Mouse (Mus musculus): ENCODE measurements around the gene Tm7sf2.
A peak's percentile ranks its signal among the peaks of the same experiment; 100 is the strongest.

Gene Tm7sf2

DNA sequence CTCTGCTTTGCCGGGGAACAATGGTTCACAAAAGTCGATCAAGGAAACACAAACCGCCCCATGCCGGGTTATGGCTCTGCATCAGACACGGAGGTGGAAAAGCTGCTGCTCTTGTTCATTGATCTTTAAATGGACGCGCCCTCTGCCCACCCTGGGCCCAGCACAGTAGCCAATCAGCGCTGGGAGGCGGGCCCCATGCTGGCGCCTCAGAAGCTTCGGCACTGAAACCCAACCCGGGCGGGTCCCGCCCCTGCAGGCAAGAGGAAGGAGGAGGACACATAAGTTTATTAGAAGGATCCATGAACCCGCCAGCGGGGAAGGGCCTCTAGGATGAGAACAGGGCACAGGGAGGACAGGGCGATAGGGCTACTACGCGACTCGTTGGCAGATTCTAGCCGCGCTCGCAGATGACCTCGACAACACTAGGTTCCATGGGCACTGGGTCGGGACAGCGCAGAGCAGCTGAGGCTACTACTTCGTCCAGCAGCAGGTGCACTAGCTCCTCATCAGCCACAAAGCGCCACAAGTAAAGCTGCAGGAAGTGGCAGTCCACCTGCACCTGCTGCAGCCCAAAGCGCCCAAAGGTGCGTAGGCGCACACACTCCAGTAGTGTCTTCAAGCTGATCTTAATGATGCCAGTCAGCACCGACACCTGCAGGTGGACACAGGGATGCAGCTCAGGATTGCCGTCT, at the start of gene Tm7sf2:
Gene Tm7sf2, minus strand, starts transcription at position 650 of the 692 bp plus-strand sequence.
- peak; percentile 91 to 93 for DNase-seq (ENCODE audit: low spot score in 2 of 2)

DNA sequence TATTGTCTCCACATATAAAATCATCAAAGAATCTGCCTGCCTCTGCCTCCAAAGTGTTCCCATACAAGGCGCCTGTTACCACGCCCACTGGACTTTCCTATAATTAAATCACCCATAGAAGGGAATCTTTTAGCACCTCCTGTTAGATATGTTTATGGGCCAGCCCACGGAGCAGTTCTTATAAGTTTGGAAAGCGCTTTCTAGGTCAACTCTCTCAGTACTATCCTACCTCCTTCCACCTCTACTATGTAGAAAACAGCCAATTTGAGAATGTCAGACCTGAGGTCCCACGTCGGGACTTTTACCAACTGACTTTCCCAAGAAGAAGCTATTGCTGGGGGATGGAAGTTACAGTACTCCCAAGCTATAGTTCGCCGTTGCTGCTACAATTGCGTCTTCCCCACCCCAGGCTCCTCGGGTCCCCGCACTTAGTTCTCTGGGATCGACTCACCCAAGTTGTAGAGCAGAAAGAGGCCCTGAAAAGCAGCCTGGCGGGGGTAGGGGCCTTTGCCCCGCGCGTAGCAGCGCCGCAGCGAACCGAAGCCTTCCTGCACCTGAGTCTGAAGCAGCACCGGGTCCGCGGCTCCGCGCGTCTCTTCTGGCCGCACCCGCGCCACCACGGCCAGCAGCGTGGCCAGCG, 49.3 kb upstream of the Tm7sf2 start:
- DNase-seq (ENCODE audit: low spot score in 2 of 2): no peak

DNA sequence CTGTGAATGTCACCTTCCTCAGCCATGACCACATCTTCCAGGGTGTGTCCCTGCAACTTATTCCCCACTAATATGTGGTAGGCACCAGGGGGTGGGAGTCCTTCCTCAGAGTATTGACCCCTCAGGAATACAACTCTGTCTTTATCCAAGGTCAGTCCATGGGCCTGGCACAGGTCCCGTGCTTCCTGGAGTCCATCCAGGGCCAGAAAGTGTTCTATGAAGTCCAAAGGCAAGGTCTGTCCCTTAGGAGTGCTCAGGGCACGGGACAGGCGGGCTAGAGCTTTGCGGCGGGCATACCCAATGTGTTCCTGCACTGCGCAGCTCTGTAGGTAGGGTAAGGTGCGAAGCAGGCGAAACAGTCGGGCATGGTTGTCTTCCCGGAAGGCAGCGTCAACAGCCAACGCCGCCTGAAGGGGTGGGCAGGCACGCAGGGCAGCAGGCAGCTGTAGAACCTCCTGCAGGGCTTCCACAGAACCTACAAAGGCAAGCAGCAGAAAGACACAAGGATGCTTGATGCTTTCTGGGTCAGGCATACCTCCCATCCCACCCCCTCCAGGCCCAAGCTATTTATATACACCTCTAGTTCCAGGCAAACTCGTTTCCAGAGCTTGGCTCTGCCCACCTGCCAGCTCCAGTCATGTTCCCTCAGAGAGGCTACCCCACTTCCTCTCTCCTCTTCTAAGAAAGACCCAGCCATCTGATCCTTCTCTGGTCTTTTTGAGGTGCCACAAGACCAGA, 48.1 kb upstream of the Tm7sf2 start:
- DNase-seq (ENCODE audit: low spot score in 2 of 2): no peak

DNA sequence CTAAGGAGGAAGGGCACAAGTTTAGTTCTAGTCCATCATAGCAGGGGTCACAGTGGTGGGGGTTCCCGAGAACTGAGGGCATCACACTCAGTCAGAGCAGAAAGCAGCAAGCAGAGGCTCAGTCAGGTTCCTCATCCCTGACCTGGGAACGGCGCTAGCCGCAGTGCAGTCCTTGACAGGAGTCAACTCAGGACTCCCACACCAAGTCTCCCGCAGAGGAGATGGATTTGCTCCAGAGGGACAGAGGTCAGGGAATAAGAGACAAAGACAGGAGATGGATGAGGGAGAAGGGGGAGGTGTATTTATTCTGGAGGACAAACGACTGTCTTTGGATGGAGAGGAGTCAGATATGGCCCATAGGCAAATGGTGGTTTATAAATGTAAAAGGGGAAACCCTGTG, 44.9 kb upstream of the Tm7sf2 start:
- no peak for DNase-seq (ENCODE audit: low spot score in 2 of 2)

DNA sequence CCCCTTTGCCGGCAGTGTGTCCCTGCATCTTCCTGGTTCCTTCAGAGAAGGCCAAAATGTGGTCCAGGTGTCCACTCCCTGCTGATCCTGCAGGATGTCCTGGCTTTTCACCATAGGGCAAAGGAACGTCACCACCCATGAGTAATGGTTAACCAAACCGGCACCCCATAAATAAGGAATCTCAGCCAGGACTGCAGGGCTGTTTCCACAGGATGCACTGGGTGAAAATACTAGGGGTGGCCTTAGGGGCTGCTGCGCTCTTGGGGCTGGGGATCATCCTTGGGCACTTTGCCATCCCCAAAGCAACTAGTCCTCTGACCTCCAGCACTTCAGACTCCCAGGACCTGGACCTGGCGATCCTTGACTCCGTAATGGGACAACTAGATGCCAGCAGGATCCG, 37.4 kb upstream of the Tm7sf2 start, which contains the start of gene Naaladl1:
Gene Naaladl1, plus strand, starts transcription at position 197 of the 400 bp plus-strand sequence.
- DNase-seq (ENCODE audit: low spot score in 2 of 2): no peak

DNA sequence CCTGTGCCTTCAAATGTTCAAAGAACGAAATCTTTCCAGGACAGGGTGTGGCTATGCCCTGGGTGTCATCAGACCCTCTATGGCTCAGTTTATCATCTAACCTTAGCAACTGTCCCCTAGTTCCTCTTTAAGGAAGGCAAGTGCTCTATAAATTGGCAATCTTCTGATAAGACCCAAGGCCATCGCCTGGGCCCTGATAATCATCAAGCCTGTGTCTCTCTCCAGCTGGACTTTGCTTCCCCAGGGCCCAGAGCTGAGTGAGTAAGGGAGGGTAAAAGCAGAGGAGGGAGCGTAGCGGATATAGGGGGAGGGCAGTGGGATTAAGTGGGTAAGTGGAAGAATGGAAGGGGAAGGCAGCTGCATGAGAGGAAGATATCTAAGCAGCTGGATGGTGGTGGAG, 36.3 kb upstream of the Tm7sf2 start:
- no peak for DNase-seq (ENCODE audit: low spot score in 2 of 2)

DNA sequence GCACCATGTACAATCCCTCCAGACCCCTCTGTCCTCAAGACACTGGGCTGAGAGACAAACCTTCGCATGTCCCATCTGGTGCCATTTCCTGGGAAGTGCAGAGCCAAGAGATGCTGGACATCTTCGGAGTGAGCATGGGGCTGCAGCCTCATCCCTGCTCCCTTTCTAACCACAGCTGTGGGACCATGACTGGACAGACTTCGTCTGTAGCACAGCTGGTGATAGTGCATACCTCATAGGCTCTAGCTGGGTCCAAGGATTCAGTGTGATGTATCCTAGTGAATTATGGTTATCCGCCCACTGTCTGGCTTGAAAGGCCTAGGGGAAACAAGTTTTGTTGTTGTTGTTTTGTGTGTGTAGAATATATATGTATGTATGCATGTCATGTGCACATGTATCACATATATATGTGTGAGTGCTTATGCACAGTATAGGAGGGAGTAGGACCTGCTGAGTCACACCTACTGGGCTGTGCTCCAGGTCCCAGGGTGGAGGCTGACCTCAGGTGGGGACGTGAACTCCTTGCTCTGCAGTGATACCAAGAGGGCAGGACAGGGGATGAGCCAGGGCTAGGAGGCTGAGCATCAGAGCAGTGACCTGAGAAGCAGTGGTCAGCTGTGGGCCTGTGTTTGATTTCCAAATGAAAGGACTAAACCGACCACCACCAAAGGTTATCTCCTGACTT, 34.1 kb upstream of the Tm7sf2 start:
- peak; percentile 62 to 78 for DNase-seq (ENCODE audit: low spot score in 2 of 2)

DNA sequence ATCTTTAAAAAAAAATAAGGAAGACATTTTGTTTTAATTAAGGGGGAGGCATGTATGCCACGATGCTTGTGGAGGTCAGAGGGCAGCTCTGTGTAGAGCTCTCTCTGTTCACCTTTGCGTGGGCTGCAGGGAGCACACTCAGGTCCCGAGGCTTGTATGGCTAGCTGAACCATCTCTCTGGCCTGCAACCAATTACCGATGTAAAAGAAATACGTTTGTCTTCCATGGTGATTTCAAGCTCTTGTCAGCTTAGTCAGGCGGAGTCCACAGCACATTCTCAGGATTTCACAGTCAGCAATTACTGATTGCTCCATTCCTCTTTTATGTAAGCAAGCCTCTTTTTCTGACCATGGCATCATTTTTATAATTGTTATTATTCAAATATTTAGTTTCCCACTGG, 33.0 kb upstream of the Tm7sf2 start:
- DNase-seq (ENCODE audit: low spot score in 2 of 2): no peak

DNA sequence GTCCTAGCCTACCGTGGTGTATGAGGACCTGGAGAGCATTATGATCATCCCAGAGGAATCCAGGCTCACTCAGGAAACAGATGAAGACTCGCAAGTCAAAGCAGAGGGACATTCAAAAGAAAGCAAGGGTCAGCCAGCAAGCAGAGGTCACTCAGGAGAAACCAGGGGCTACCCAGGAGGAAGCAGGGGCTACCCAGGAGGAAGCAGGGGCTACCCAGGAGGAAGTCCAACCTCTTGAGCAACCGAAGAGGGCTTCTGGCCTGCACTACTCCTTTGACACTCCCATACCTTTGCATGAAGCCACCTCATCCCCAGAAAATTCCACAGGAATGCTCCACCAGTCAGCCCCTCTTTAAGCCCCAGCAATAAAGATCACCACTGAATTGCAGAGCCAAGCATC, 29.7 kb upstream of the Tm7sf2 start:
- no peak for DNase-seq (ENCODE audit: low spot score in 2 of 2)

DNA sequence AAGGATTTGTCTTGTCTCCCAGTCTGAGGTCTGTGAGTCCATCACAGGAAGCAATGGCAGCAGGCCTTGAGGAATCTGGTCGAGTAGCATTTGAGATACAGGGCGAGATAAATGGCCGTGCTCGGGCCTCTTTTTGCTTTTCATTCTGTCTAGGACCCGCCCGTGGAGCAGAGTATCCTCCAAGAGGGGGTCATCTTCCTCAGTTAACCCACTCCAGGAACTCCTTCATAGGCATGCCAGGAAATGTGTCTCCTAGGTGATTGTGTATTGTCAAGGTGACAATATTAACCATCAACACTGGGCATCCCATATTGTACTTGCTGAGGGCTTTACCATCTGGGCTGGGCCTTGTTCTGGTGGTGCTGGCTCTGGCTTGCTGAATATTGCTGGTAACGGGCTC, 25.9 kb upstream of the Tm7sf2 start, which contains the start of gene AC131692.1:
Gene AC131692.1, plus strand, starts transcription at position 301 of the 400 bp plus-strand sequence.
- no peak for DNase-seq (ENCODE audit: low spot score in 2 of 2)

DNA sequence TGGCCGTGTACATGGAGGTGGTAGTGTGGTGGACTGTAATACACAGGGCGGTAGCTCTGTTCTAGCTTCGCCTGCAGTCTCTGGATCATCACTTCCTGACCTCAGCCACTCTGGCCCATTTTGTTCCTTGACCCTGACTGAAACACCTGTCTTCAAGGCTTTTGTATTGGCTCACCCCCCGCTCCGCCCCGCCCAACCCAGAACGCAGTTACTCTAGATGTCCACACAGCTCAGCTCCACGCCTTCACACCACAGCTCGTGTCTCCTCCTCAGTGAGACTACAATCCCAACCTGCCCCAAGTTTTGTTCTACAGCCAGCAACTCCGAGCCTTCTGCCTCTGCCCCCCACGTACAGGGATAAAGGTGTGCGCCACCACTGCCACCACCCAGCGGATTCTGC, 20.7 kb upstream of the Tm7sf2 start:
- DNase-seq (ENCODE audit: low spot score in 2 of 2): no peak

DNA sequence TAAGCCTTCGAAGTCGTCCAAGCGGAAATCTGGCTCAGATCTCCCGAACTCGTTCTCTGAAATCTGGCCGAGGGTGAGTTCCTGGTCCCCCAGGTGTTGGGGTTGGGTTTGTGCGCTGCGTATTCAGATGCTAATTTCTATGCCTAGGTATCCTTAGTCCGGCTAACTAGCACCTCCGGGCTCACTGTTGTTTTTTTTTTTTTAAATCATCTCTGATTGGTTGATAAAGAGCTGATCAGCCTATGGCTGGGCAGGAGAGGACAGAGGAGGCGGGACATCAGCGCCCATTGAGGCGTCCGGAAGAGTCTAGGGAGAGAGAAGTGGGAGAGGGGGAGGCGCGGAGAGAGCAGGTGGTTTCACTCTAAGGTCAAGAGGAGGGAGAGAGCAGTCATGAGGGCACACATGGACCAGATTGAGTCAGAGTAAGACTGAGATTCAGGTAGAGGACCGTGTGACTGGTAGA, 17.3 kb upstream of the Tm7sf2 start:
- DNase-seq (ENCODE audit: low spot score in 2 of 2): peak; percentile 66 to 80

DNA sequence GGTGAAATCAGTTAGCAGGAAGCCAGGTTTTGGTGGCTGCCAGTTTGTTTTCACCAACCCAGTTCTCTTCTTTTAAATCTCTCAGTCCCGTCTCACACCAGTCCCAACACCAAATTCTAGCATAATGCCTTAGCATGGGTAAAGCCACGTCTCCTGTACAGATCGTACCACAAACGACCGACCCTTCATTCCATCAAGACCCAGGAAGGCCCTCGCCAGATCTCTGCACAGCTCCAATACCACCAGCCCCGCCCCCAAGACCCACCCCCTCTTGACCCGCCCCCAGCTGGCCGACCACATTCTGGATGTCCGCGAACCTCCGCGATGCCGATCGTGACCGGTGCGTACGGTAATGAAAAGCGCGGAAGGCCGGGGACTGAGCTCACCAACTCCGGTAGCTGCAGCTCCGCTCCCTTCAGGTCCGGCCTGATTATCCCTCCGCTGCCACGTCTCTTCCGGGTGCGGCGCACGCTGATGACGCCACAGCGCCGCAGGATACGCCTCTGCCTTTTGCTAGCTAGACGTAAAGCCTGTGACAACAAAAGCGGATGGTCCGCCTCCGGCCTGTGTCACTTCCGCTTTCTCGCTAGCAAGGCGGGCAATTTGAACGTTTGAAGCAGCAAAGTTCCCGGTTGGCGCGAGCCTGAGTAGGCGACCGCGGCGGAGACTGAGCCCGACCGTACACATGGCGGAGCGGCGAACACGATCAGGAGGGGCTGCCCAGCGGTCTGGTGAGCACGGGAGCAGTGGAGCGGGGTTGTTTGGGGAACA, 16.5 kb upstream of the Tm7sf2 start, which contains the start of the genes Zfpl1 and Cdca5:
Gene Zfpl1, minus strand, starts transcription at position 479 of the 771 bp plus-strand sequence.
Gene Cdca5, plus strand, starts transcription at position 506 of the 771 bp plus-strand sequence.
- DNase-seq (ENCODE audit: low spot score in 2 of 2): peak; percentile 96 to 97

DNA sequence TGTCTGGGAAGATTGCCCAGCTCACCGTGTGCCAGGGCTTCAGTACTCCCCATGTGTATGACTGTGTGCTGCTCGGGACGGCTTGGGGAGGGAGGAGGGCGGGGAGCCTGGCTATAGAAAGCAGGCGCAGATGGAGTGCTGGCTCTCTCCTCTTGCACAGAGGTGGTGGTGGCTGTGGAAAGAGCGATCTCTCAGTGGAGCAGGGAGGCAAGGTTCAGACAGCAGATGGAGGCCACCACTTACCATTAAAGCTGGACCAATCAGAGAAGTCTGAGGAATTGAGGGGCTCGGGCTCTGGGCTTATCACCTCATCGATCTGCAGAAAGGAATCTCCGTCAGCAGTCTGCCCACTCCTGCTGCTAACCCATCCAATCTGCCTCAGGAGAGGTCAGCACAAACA, 14.0 kb upstream of the Tm7sf2 start, which contains the start of gene Gm28374:
Gene Gm28374, minus strand, starts transcription at position 101 of the 400 bp plus-strand sequence.
- DNase-seq (ENCODE audit: low spot score in 2 of 2): no peak

DNA sequence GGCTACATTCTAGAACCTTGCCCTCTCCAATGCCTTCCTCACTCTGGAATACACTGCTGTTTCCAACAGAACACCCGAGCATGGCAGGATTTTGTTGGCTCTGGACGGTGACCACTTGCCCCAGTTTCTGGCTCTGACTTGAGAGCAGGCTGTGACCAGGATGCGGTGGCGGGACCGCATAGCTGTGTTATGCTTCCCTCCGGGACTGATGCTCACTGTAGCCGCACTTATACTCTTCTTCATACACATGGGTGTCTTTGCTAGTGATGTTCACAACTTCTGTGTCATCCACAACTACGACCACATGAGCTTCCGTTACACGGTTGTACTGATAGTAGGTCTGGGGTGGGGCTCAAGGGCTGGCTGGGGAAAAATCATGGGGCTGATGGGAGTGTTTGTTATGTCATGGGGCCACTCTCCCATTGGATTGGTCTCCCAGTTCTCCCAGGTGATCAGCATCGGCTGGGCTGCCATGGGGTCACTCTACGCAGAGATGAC, 11.9 kb upstream of the Tm7sf2 start, which contains the start of gene Tmem262:
Gene Tmem262, plus strand, starts transcription at position 51 of the 498 bp plus-strand sequence.
- DNase-seq (ENCODE audit: low spot score in 2 of 2): no peak

DNA sequence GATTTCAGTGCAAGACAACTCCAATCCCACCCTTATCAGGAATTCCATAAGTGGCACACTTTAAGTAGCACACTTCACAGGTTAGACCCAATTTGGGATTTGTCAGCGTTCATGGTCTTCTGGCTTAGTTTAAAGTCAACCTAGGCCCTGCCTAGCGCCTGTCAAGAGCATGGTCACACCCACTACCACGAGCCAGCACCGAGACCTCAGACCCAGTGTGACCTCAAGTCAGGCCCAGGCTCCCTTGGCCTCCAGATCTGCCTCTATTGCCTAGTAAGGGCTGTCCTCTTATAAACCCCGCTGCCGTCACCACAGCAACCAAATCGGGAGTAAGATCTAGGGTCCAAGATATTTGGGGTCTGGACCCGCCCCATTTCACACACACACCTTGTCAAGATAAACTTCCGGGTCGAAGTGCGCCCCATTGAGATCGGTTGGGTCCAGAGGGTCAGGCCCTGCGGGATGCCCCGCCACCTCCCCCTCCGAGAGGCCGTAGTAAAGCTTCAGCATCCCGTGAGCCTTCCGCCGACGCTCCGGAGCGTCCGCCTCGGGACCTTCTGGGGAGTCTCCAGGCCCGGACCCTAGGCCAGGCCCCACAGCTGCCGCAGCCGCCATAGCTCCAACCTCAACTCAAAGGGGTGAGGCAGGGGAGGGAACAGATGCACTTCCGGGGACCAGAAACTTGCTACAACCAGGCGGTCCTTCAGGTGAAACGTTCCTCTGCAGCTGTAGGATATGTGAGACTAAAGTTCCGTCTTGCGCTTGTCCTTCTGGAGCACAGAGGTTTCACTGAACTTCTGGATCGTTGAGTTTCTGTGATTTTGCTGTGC, 8.6 kb upstream of the Tm7sf2 start, which contains the start of gene Vps51:
Gene Vps51, minus strand, starts transcription at position 668 of the 830 bp plus-strand sequence.
- peak; percentile 83 for DNase-seq (ENCODE audit: low spot score in 2 of 2)

DNA sequence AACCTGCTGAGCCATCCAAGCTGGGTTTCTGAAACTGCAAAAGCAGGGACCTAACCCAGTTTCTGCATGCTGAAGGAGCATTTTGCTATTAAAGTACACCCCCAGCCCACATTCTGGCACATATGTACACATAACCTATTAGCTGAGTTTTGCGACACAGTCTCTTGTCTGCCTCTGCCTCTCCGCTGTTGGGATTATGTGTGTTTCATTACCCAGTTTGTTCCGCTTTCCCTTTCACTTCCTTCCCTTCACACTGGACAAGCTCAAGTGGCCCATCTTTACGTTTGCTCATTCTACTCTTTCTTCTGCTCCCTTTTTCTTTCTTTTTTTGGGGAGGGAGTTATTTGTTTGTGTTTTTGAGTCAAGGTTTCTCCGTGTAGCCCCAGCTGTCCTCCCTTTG, 5.7 kb upstream of the Tm7sf2 start:
- no peak for DNase-seq (ENCODE audit: low spot score in 2 of 2)

DNA sequence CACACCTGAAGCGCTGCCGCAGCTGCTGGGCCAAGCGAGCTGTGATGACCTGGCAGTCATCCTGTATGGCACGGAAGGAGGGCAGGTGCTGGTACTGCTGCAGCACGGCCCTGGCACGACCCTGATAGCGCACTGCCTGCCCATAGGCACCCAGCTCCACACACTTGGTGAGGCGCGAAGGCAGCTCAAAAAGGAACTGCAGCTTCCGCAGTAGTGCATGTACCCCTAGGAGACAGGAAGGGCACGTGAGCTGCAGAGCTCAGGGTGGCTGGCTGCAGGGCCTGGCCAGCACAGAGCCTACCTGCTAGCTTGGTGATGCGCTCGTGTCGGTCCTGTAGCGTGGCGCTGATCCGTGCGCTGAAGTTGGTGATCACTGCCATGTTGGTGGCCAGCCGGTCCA, 3.1 kb upstream of the Tm7sf2 start:
- DNase-seq (ENCODE audit: low spot score in 2 of 2): no peak

DNA sequence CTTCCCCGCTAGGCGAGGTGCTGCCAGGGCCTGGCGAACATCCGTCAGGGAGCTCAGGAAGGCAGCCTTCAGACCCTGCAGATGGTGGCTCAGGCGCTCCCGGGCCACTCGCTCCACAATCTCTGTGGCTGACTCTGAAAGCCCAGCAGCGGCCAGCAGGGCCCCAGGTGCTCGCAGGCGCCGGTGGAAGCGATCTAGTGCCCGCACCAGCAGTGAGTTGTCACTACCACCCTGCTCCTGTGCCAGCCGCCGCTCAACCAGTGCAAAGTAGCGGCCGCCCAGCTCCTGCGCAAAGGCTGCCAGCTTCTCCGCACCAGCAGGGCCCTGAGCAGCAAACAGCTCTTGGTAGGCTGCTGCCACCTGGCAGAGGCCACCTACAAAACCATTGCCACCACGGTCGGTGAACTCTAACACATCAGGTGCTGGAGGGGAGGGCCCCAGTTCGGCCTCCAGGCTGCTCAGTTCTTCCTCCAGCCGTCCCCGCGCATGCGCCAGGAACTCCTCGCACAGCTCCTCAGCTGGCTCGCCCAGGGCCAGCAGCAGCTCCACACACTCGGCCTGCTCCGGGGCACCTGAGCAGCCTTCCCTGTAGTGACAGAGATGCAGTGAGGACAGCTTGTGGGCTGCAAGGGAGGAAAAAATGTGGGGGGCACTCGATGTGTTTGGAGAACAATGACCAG, 2.5 kb upstream of the Tm7sf2 start:
- DNase-seq (ENCODE audit: low spot score in 2 of 2): no peak

Measured in spleen, postnatal 36 days (tissue).